Mouse (Mus musculus) layer of hippocampus, adult 2 months (tissue): ENCODE results near the gene Slc37a1. TPM values are rescaled to one million over a fixed set of nuclear protein-coding genes. Genes with fewer than 3 reads are reported as not detected.
"Not testable (repeated sequence)": the region's sequence is repeated elsewhere in the genome, so short reads cannot be mapped to it uniquely, and the experiment has no call there.

Experiments used
- DNase-seq, 2 experiments: peaks; one replicate each; pipeline ENCODE4 v3.0.0; 2022; ENCODE audit warnings: low spot score in 2 of 2
- H3K27ac ChIP-seq: fragments of 200-600 bp; 2 replicates; pipeline ENCODE4 v1.8.1; 2022
- H3K4me3 ChIP-seq: fragments of 200-600 bp; 2 replicates; pipeline ENCODE4 v1.8.1; 2022; ENCODE audit warnings: mild to moderate bottlenecking
- CTCF ChIP-seq: fragments of 200-600 bp; conservative IDR thresholded peaks from 2 replicates; pipeline ENCODE4 v1.8.1; 2022; ENCODE audit warnings: antibody characterized with exemption, mild to moderate bottlenecking, moderate library complexity
- total RNA-seq, 2 experiments: library from RNA; stranded (reverse); gene quantifications; 2 replicates each; pipeline ENCODE4 v1.2.3; 2021

Slc37a1 gene
- total RNA-seq, 2 experiments from 2014 or later = 8.4 to 11.5 TPM

DNA sequence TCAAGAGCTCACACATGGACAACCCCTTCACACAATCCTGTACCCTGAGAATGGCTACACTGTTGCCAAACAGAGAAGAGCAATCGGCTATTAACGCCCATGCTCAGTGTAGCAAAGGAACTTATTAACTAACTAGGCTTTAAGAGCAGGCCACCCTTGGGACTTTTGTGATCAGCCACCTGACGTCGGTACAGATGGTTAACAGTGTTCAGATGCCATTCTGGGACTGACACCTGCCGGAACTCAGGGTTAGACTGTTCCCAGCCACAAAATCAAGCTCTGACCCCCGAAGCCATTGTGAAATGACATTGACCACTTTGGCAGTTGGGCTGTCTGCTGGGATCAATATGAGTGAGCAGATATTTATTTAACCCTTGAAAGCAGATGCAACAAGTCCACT lies 25.2 kb upstream of the Slc37a1 start:
- TF ChIP-seq CTCF = no peak
- no peak overlapping the region for H3K27ac ChIP-seq
- H3K4me3 ChIP-seq = no peak overlapping the region
- no peak for DNase-seq

DNA sequence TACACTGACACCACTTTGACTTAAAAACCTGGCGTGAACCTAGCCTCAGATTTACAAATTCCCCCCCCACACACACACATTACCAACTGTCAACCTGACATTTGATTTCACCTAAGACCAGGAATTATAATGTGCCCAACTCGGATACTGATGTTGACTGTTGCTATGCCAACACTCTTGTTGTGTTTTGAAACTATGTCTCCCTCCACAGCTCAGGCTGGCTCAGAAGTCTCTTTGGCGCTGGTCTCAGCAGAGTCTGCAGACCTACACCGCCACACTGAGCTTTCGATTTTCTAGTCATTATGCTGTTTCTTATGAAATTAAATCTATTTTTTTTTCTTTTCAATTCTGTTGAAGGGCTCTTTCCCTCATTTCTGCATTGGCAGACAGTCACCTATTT lies 23.9 kb upstream of the Slc37a1 start:
- no peak overlapping the region for H3K4me3 ChIP-seq
- DNase-seq = no peak
- no peak overlapping the region for H3K27ac ChIP-seq
- no peak for TF ChIP-seq CTCF

DNA sequence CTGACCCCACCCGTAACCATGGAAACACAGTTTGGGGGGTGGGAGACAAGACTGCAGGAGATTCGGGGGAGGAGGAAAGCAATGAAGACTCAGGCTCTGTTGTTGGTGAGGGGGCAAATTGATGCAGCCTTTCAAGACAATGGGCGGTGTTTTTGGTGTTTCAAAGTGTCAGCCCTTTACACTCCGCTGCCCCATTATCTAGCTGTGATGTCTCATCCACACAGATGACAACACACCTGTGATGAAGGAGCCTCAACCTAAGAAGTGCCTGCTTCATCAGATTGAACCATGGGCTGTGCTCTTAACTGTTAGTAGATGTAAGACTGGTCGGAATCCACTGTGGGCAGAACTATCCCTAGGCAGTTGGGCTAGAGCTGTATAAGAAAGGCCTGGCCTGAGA lies 22.8 kb upstream of the Slc37a1 start:
- Histone ChIP-seq H3K27ac (no peak overlapping the region), H3K4me3 (no peak overlapping the region)
- no peak for TF ChIP-seq CTCF
- DNase-seq = no peak

DNA sequence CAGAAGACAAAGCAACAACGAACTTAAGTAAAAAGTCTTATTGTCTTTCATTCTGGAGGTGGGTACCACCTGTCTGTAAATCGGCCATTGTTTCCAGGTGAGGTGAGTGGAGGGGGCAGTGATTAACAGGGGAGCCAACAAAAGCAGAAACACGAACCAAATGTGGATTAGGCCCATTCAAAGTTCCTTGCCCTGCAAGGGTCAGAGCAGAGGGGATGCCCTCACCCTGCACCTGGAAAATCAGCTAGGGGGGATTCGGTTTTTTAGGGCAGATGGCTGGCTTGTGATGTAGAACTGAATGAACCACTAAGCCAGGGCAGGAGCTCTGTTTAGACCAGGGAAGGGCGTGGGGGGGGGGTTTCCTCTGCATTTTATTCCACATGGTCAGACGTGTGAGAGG lies 22.2 kb upstream of the Slc37a1 start:
- no peak for DNase-seq
- no peak overlapping the region for H3K4me3 ChIP-seq
- no peak overlapping the region for H3K27ac ChIP-seq
- TF ChIP-seq CTCF = no peak

DNA sequence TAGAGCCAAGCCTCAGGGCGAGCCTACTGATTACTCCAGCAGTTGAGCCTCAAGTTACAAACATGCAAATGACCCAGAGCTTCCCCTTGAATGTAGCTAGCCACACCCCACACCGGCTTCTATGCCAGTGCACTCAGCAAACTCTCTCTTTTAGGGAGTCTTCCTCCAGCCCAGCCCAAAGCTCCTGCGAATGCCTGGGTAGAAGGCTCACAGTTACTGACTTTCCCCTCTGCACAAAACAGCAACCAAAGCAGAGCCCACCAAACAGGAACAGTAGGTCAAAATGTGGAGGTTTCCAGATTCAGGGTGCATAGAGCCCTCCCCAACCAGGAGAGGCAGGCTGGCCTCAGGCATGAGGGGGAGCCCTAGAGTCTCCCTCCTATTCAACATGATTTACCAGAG lies 21.4 kb upstream of the Slc37a1 start:
- no peak overlapping the region for H3K4me3 ChIP-seq
- TF ChIP-seq CTCF = peak; percentile 13; the same call in 1 of the 2 replicates
- no peak for DNase-seq
- no peak overlapping the region for H3K27ac ChIP-seq

DNA sequence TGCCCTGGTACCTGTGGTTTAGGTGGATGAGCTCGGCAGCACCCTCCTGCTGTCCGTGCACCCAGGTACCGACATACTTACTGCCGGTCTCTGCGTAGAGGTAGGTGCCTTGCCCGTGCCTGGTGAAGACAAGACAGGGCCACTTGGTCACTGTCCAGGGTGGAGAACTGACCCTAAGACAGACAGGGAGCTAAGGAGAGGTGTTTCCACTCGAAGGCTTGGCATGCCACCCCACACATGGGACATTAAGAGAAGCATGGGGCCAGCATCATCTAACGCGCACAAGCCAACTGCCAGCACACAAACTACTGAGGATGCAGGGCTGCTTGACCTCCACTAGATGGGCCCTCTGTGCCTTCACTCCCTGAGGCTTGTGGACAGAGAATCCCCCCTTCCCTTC lies 20.8 kb upstream of the Slc37a1 start:
- DNase-seq = no peak
- TF ChIP-seq CTCF = no peak
- Histone ChIP-seq H3K27ac (no peak overlapping the region), H3K4me3 (no peak overlapping the region)

DNA sequence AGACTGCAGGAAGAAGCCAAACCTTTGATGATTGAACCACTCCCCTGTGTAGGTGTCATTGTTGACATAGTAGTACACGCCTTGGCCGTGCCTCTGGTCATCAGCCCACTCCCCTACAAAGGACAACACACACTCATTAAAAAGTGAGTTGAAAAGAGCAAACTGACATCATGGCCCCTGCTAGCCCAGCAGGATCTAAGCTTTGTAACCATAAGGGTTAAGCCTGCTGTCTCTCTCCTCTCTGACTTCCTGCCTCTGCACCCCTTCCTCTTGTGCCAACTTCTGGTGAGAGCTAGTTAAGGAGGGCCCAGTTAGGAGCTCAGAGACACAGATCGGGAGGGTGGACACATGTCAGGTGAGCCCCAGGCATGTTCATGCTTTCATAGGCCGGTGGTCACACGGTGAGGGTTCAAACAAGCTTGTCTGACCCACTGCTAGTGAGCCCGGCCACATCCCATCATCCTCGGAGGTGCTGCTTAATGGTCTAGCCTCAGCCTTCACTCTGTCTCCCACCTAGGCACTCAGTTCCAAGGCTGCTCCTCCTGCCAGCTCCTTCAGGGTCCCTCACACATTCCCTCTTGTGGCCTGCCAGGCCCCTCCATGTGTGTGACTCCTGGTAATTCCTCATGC lies 20.2 kb upstream of the Slc37a1 start:
- DNase-seq = no peak
- Histone ChIP-seq H3K27ac (no peak overlapping the region), H3K4me3 (no peak overlapping the region)
- TF ChIP-seq CTCF = no peak

DNA sequence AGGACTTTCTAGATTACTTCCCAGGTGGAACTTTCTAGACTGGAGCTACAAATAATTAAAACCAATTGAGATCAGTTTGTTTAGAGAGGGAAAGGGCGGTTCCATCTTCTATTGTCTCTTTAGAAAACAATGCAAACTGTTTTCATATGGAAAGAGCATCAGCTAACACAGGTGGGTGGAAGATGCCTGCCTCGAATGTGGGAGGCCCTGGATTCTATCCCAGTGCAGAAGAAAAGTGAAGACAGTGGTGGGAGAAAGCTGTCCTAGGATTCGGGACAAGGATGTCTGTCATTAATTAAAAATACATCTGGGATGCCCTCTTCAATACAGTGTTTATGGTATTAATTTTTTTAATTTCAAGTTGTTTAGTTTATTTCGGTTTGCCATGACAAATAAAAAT lies 19.5 kb upstream of the Slc37a1 start:
- Histone ChIP-seq H3K4me3 (no peak overlapping the region), H3K27ac (no peak overlapping the region)
- no peak for DNase-seq
- no peak for TF ChIP-seq CTCF

DNA sequence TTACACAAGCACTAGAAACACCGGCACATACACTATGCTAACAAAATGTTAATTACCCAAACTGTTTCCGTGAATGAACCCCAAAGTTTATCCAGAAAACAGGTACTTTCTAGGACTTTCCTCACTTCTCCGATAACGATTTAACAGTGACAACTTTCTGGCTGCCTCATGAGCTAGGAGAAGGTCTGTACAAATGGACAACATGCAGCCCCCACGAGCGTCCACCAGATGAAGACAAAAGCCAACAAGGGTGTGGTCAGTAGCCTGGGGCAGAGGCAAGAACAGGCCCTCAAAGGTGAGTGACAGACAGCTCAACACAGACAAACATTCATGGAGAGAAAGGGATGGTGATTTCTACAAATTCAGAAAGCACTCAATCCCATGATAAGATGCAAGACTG lies 19.0 kb upstream of the Slc37a1 start:
- no peak for TF ChIP-seq CTCF
- Histone ChIP-seq H3K27ac (0 out of 2 replicates have a peak overlapping the region, but pooled peaks have one; percentile 12), H3K4me3 (no peak overlapping the region)
- no peak for DNase-seq

DNA sequence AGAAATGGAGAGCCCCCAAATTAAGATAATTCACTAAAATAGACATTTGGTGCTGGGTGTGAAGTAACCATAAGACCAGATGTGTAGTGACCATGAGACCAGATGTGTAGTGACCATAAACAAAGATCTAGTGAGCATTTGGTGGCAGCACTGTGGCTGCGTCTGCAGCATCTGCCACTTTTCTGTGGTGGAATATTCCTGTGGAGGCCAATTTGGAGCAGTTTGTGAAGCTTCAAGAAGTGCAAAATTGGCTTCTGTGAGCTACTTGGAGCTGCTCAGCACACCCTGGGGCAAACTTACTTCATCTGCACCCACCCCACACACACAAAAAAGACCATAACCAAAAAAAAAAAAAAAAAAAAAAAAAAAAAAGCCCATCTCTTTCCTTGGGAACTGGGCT lies 18.6 kb upstream of the Slc37a1 start:
- Histone ChIP-seq H3K4me3 (no peak overlapping the region), H3K27ac (0 out of 2 replicates have a peak overlapping the region, but pooled peaks have one; percentile 12)
- TF ChIP-seq CTCF = no peak
- DNase-seq = no peak

DNA sequence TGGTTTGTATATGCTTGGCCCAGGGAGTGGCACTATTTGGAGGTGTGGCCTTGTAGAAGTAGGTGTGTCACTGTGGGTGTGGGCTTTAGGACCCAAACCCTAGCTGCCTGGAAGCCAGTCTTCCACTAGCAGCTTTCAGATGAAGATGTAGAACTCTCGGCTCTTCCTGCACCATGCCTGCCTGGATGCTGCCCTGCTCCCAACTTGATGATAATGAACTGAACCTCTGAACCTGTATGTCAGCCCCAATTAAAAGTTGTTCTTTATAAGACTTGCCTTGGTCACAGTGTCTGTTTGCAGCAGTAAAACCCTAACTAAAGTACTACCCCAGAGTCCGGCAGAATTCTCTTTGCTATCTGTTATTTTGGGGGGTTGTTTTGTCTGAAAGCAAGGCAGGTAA lies 16.8 kb upstream of the Slc37a1 start:
- H3K27ac ChIP-seq = no peak overlapping the region
- DNase-seq = no peak
- TF ChIP-seq CTCF = no peak
- H3K4me3 ChIP-seq = no peak overlapping the region

DNA sequence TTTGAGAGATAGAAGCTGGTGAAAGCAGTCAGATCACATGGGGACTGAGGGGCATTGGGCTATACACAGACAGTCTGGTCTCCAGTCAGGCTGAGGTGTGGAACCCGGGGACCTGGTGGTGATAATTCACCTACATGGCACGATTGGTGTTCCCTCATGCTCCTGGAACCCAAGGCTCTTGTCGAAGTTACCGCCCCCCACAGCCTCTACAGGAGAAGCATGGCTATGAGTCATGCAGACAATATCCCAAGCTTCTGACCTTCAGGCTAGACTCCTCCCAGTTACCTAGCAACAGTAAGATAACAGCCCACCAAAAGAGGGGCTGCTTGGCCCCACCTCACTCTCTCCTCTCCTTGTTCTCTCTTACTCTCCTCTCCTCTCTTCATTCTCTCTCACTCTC lies 16.3 kb upstream of the Slc37a1 start:
- no peak for DNase-seq
- no peak for TF ChIP-seq CTCF
- no peak overlapping the region for H3K27ac ChIP-seq
- no peak overlapping the region for H3K4me3 ChIP-seq

DNA sequence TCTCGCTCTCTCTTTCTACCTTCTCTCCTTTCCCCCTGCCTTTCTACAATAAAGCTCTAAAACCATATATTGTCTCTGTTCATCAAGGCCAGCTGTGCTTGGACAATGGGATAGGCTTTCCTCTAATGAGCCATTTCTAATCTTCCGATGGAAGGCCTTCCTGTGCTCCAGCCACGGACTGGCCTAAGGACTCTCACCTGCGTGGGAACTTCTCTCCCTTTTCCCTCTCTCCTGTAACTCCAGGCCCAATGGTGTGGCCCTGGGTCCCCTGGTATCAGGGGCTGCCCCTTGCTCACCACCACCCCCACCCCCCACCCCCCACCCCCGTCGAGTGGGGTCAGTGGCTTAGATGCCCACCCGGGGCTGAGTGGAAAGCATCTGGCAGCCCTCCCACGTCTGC lies 15.9 kb upstream of the Slc37a1 start:
- not testable (repeated sequence) for H3K27ac ChIP-seq, H3K4me3 ChIP-seq, DNase-seq

DNA sequence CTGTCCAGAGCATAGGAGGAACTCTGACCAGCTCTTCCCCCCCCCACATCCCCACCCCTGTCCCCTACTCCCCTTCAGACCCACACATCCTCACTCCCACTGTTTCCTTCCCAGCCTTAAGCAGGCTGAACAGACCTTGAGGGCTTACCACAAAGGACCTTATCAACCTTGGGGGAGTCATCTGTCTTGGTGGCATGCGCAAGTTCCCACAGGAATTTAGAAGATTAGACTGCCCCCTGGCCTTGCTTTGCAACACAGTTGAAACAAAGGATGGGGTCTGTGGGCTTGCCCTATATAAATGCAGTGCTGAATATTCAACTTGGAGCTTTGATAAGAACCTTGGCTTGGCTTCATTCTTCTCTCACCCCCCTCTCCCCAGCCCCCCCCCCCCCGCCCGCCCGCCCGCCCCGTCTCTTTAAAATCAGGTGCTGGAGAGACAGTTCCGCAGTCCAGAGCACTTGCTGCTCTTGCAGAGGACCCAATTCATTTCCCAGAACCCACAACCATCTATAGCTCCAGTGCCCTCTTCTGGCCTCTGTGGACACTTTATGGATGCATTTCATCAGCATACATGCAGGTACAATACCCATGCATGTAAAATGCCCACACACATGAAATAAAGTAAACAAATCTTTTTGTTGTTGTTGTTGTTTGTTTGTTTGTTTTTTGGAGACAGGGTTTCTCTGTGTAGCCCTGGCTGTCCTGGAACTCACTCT lies 15.3 kb upstream of the Slc37a1 start:
- DNase-seq = no peak
- no peak overlapping the region for H3K4me3 ChIP-seq
- no peak overlapping the region for H3K27ac ChIP-seq
- peak; percentile 37 for TF ChIP-seq CTCF
